Mouse (Mus musculus) midbrain, embryonic 15.5 days (tissue): Measurements from ENCODE around the gene Fkbp3. TPM values are rescaled to one million over a fixed set of nuclear protein-coding genes. Genes with fewer than 3 reads are reported as not detected.

Experiments used
- polyA plus RNA-seq: library from polyadenylated mRNA; unstranded; fragments of >200 nt; fragmentation: Nextera tagmentation; extraction: Ambion mirVana; gene quantifications from 2 replicates; pipeline ENCODE4 v1.2.1, GENCODE M21; 2015

The Fkbp3 gene
- polyA plus RNA-seq, 1 experiment from 2014 or later, result 367 TPM

Other genes with a start within 250 kb of the Fkbp3 start
- gene Gm527, start 156.1 kb downstream of the Fkbp3 start, polyA plus RNA-seq, result 1.7 and 2.4 TPM in 2 replicates
- 27.2 and 27.7 TPM in 2 replicates for gene Klhl28, start 108.5 kb downstream of the Fkbp3 start, polyA plus RNA-seq
- 19.1 and 25.4 TPM in 2 replicates for gene Togaram1, start 108.2 kb downstream of the Fkbp3 start, polyA plus RNA-seq
- gene Prpf39, start 37.7 kb downstream of the Fkbp3 start, polyA plus RNA-seq, result 49.8 and 52.2 TPM in 2 replicates
- gene Fancm, start 1.6 kb upstream of the Fkbp3 start, polyA plus RNA-seq, result 6.0 and 7.9 TPM in 2 replicates
- 8.2 and 9.1 TPM in 2 replicates for gene Mis18bp1, start 98.6 kb upstream of the Fkbp3 start, polyA plus RNA-seq
- gene Wdr20rt, start 151.5 kb upstream of the Fkbp3 start, polyA plus RNA-seq, result not detected in 2 replicates